Mouse (Mus musculus) megakaryocyte, embryonic 14.5 days (primary cell): Measurements from ENCODE around the gene Comt. TPM values are rescaled to one million over a fixed set of nuclear protein-coding genes. Genes with fewer than 3 reads are reported as not detected.

ENCODE experiments used
- H3K27me3 ChIP-seq: replicated peaks from 2 replicates; pipeline ENCODE3; 2012; ENCODE audit warnings: inconsistent platforms
- H3K36me3 ChIP-seq: replicated peaks from 2 replicates; pipeline ENCODE3; 2012; ENCODE audit warnings: low read length, inconsistent platforms, mixed read lengths
- H3K4me1 ChIP-seq: 2 replicates; pipeline ENCODE4 v1.6.1; 2012; ENCODE audit warnings: inconsistent platforms
- H3K4me3 ChIP-seq: replicated peaks from 2 replicates; pipeline ENCODE3; 2012; ENCODE audit warnings: moderate library complexity, mild to moderate bottlenecking, inconsistent platforms
- H3K9me3 ChIP-seq: 2 replicates; pipeline ENCODE4 v1.6.1; 2012; ENCODE audit warnings: inconsistent platforms
- FLI1 ChIP-seq: IDR thresholded peaks from 2 replicates; pipeline ENCODE4 v1.6.1; 2012; ENCODE audit warnings: low read length, inconsistent platforms, mixed read lengths
- GATA1 ChIP-seq: IDR thresholded peaks from 3 replicates; pipeline ENCODE4 v1.6.1; 2012; ENCODE audit warnings: mixed read lengths, low read length, inconsistent platforms, borderline replicate concordance
- polyA plus RNA-seq: library from polyadenylated mRNA; stranded (reverse); fragments of >175 nt; gene quantifications from 2 replicates; pipeline ENCODE4 v1.2.3, GENCODE M21; 2012; ENCODE audit warnings: low replicate concordance; ENCODE audit not compliant: insufficient read depth

Gene Comt
- polyA plus RNA-seq, 1 experiment, result 52.8 TPM

DNA sequence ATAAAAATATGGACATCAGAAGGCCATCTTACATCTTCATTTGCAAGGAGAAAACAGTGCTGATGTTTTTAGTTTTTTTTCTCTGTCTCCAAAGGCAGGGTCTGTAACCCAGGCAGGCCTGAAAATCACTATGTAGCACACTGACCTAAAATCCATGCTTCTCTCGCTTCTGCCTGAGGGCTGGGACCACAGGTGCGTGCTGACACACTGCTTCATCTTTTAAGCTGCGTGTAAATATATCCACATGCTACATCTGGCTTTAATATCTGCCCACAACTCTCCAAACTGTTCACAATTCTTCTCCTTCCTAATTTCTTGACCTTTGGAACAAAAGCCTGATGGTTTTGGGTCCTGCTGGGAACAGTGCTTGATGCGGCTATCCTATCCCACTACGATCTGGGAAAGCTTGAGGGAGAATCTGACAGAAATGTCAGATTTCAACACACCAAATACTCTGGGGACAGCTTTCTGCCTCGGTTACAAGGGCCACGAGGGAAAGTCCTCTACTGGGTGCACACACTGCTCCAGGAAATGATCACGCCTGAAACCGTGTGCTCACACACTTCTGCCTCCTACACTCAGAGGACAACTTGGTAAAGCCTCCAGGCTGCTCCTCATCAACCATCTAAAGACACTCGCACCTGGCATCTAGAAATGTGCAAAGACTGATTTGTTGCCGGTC is 2.1 kb downstream of the Comt start:
- TF ChIP-seq GATA1 (no peak), FLI1 (no peak)
- H3K4me1 ChIP-seq, result peaks cover 78% of the 10 kb centered on the region
- H3K27me3 ChIP-seq, result no peaks in the 10 kb centered on the region
- H3K4me3 ChIP-seq, result peak overlapping the region; percentile 44
- peaks cover 45% of the 10 kb centered on the region for H3K36me3 ChIP-seq
- no peaks in the 10 kb centered on the region for H3K9me3 ChIP-seq

DNA sequence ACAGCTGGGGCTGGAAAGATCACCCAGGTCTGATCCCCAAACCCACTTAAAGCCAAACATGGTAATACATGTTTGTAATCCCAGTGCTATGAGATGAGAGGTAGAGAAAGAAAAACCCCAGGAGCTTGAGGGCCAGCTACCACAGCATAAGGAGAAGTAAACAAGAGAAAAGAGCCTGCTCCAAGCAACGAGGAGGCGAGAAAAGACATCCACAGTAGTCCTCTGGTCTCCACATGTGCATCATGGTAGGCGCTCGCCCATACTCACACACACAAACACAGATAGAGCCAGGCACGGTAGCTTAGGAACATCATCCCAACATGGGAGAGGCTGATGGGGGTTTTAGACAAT is 2.8 kb downstream of the Comt start:
- H3K4me3 ChIP-seq, result no peak overlapping the region
- peaks cover 78% of the 10 kb centered on the region for H3K4me1 ChIP-seq
- TF ChIP-seq GATA1 (no peak), FLI1 (no peak)
- H3K27me3 ChIP-seq, result no peaks in the 10 kb centered on the region
- H3K9me3 ChIP-seq, result no peaks in the 10 kb centered on the region
- peaks cover 50% of the 10 kb centered on the region for H3K36me3 ChIP-seq

DNA sequence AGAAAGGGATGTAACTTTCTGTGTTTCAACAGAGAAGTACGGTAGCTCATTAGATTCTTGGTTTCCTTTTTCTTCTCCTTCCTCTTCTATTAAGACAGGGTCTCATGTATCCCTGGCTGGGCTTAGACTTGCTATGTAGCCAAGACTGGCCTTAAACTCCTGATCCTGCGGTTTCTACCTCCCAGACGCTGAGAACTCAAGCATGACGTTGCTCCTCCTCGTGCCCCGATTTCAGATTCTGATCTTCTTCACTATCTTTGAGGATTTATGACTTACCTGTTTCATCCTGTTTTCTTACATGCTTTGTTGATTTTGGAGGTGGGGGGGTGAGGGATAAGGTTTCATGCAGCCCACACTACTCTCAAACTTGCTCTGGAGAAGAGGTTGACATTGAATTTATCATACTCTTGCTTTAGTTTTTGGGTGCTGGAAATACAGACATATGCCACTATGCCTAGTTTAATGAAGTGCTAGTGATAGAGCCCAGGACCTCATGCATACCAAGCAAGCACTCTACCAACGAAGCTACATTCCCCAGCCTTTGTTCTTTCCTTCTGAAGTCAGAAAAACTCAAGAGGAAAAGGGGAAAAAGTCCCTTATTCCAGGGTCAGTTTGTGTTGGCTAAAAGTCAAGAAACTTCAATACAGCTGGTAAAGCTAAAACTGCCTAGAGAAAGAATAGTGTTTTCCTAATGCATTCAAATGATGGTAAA is 3.3 kb downstream of the Comt start:
- Histone ChIP-seq H3K27me3 (no peaks in the 10 kb centered on the region), H3K4me3 (no peak overlapping the region), H3K36me3 (peaks cover 55% of the 10 kb centered on the region), H3K4me1 (peaks cover 78% of the 10 kb centered on the region), H3K9me3 (no peaks in the 10 kb centered on the region)
- TF ChIP-seq GATA1, result no peak
- no peak for TF ChIP-seq FLI1

DNA sequence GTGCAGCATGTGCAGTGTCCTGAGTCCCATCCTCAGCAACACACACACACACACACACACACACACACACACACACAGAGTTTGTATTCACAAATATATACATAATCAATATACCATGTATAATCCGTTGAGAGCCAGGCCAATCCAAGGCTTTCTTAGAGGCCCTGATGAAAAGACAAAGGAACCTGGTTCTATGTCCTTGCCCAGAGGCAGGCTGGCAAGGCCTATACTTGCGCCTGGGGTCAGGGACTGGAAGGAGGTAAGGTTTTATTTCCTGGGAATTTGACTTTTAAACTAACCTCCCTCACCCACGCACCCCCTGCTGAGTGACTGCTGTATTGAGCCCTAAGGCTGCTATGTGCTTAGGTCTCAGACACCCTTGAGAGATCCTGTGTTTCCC is 6.1 kb downstream of the Comt start:
- TF ChIP-seq FLI1 (no peak), GATA1 (no peak)
- peaks cover 76% of the 10 kb centered on the region for H3K36me3 ChIP-seq
- no peak overlapping the region for H3K4me3 ChIP-seq
- no peaks in the 10 kb centered on the region for H3K9me3 ChIP-seq
- H3K27me3 ChIP-seq, result no peaks in the 10 kb centered on the region
- H3K4me1 ChIP-seq, result peaks cover 73% of the 10 kb centered on the region

DNA sequence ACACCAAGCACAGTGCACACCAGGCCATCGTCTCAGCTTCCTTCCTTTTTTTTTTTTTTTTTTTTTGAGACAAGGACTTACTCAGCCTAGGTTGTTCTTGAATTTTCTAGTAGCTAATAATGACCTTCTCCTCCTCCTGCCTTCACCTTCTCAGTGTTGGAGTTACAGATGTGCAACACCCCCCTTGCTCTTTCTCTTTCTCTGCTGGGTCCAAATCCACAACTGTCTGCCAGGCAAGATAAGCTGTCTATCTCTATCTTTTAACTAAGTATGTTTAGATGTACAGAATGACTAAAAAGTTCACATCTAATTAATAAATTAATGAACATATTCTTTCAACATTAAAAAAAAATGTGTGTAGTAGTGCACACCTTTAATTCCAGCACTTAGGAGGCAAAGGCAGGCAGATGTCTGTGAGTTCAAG is 7.0 kb downstream of the Comt start:
- H3K4me1 ChIP-seq, result peaks cover 69% of the 10 kb centered on the region
- no peaks in the 10 kb centered on the region for H3K27me3 ChIP-seq
- no peak overlapping the region for H3K4me3 ChIP-seq
- H3K36me3 ChIP-seq, result peaks cover 82% of the 10 kb centered on the region
- H3K9me3 ChIP-seq, result no peaks in the 10 kb centered on the region
- TF ChIP-seq FLI1, result no peak
- TF ChIP-seq GATA1, result no peak

DNA sequence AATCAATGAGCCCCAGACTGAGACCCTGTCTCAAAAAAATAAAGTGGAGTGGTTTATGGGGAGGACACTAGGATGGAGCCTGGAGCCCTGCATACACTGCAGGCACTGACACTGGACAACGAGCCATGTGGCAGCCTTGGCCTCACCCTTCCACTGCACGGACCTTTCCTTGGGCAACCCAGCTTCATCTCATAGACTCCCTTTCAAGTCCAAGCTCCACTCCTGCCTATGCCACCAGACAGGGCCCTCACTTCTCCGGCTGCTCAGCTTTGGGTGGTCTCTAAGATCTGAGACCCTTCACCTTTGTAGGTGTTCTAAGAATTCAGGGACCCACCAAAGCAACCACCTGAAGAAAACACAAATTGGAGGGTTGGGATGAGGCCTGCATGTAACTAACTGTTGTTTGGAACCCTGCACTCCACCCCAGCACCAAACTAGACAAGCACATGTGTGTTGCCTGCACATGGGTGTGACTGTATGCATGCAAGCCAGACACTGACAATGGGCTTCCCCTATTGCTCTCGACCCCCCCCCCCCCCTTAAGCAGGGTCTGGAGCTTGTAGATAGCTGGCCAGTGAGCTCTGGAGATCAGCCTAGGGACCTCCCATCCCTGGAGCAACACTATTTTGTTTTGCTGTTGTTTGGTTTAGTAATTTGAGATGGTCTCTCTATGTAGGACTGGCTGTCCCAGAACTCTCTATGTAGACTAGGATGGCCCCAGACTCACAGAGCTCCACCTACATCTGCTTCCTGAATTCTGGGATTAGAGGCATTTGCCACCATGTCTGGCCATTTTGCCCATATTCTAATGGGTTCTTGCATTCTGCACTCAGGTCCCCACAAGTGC is 7.7 kb downstream of the Comt start:
- H3K36me3 ChIP-seq, result peaks cover 81% of the 10 kb centered on the region
- peaks cover 69% of the 10 kb centered on the region for H3K4me1 ChIP-seq
- H3K9me3 ChIP-seq, result no peaks in the 10 kb centered on the region
- no peaks in the 10 kb centered on the region for H3K27me3 ChIP-seq
- H3K4me3 ChIP-seq, result no peak overlapping the region
- no peak for TF ChIP-seq GATA1
- TF ChIP-seq FLI1, result no peak

DNA sequence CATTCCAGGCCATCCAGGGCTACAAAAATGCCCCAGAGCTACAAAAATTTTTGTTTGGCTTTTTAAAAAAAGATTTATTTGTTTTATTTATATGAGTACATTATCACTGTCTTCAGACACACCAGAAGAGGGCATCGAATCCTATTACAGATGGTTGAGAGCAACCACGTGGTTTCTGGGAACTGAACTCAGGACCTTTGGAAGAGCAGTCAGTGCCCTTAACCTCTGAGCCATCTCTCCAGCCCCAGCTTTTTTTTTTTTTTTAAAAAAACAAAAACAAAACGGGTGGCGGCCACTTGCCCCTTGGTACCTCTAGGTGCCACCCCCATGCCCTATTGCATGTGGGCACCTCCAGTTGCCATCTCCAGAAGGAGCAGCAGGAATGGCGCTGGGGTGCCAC is 9.2 kb downstream of the Comt start:
- peaks cover 83% of the 10 kb centered on the region for H3K36me3 ChIP-seq
- H3K9me3 ChIP-seq, result no peaks in the 10 kb centered on the region
- no peak for TF ChIP-seq FLI1
- no peak for TF ChIP-seq GATA1
- H3K4me1 ChIP-seq, result peaks cover 79% of the 10 kb centered on the region
- H3K4me3 ChIP-seq, result no peak overlapping the region
- no peaks in the 10 kb centered on the region for H3K27me3 ChIP-seq

DNA sequence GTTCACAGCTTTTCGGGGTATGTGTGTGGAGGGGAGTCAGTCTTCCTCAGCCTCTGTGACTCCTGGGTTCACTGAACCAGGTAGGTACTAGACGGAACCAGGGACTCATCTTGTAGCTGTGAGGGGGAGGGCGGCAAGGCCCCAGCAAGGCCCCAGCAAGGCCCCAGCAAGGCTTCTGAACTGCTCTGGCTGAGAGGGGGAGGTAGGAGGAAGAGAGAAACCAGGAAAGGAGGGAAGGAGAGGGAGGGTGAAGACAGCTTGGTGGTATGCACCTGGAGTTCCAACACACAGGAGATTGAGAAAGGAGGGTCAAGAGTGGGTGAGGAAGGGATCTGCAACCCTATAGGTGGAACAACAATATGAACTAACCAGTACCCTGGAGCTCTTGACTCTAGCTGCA is 9.8 kb downstream of the Comt start:
- Histone ChIP-seq H3K4me1 (peaks cover 83% of the 10 kb centered on the region), H3K4me3 (no peak overlapping the region), H3K27me3 (no peaks in the 10 kb centered on the region), H3K36me3 (peaks cover 83% of the 10 kb centered on the region), H3K9me3 (no peaks in the 10 kb centered on the region)
- no peak for TF ChIP-seq FLI1
- TF ChIP-seq GATA1, result no peak

DNA sequence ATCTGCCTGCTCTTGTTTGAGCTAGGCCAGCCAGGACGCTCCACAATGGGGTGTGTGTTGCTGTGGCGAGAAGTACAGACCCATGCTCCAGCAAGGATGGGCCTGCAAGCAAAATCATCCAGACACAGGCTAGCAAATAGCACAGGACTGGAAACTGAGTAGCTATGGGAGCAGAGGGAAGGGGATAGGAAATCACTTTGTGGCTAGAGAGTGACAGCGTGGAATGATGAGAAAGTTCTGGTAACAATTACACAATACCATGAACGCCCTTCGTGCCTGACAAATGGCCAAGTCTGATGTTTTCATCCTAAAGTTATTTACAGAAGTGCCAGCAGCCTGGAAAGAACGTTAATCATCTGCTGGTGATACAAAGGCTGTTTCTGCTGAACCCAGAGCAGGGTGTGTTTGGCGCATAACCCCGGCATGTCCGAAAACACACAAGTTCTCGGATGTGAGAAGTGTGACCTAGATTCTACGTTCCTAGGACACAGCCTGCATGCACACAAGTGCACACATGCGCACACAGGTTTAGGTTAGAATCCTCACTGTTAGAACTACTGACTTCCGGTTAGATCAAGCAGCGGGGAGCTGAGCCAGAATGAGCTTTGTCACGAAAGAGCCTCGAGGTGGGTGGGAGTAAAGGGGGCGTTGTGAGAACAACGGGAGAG is 10.4 kb downstream of the Comt start:
- no peak overlapping the region for H3K4me3 ChIP-seq
- TF ChIP-seq GATA1 (no peak), FLI1 (no peak)
- no peaks in the 10 kb centered on the region for H3K9me3 ChIP-seq
- peaks cover 85% of the 10 kb centered on the region for H3K4me1 ChIP-seq
- H3K27me3 ChIP-seq, result no peaks in the 10 kb centered on the region
- H3K36me3 ChIP-seq, result peaks cover 84% of the 10 kb centered on the region
